Mouse (Mus musculus) ES-E14 (cell line): Measurements from ENCODE around the gene Plekhg2. TPM values are rescaled to one million over a fixed set of nuclear protein-coding genes. Genes with fewer than 3 reads are reported as not detected.

Experiments used
- DNase-seq: peaks from one replicate; pipeline ENCODE4 v3.0.0-alpha.2; 2013; ENCODE audit warnings: low read depth, low spot score
- H3K27ac ChIP-seq: 2 replicates; pipeline ENCODE4 v1.5.1; 2012; ENCODE audit warnings: low read depth, mild to moderate bottlenecking, low read length, moderate library complexity, mixed read lengths; ENCODE audit not compliant: poor library complexity, insufficient read depth, severe bottlenecking
- H3K36me3 ChIP-seq: 2 replicates; pipeline ENCODE4 v1.6.1; 2012; ENCODE audit warnings: mild to moderate bottlenecking, low read length, moderate library complexity, mixed read lengths; ENCODE audit not compliant: control insufficient read depth, poor library complexity, insufficient read depth, severe bottlenecking
- H3K4me1 ChIP-seq, 2 experiments: fragments of 150-350 bp in 1 of 2; sonication (generic) in 1 of 2; 2 replicates each; pipeline ENCODE4 v1.6.1; 2012; ENCODE audit warnings: low read length in 2 of 2, mild to moderate bottlenecking in 1 of 2, mixed read lengths in 1 of 2; ENCODE audit not compliant: control insufficient read depth in 2 of 2, insufficient read depth in 2 of 2, poor library complexity in 1 of 2
- H3K4me3 ChIP-seq, 2 experiments: fragments of 150-350 bp in 1 of 2; sonication (generic) in 1 of 2; 2 replicates each; pipeline ENCODE4 v1.5.1; 2012; ENCODE audit warnings: low read length in 2 of 2, low read depth in 1 of 2, mild to moderate bottlenecking in 1 of 2, mixed read lengths in 1 of 2; ENCODE audit not compliant: insufficient read depth in 1 of 2, poor library complexity in 1 of 2, severe bottlenecking in 1 of 2
- H3K9ac ChIP-seq: 2 replicates; pipeline ENCODE4 v1.6.1; 2012; ENCODE audit warnings: low read depth, mild to moderate bottlenecking, low read length, mixed read lengths; ENCODE audit not compliant: poor library complexity, insufficient read depth, severe bottlenecking
- H3K9me3 ChIP-seq: fragments of 150-350 bp; sonication (generic); 2 replicates; pipeline ENCODE4 v1.6.1; 2012; ENCODE audit warnings: low read depth, mild to moderate bottlenecking, low read length; ENCODE audit not compliant: control insufficient read depth, insufficient read depth
- CHD2 ChIP-seq: IDR thresholded peaks from 2 replicates; pipeline ENCODE4 v1.6.1; 2014; ENCODE audit warnings: mild to moderate bottlenecking, low read depth, low read length, inconsistent platforms
- HCFC1 ChIP-seq: IDR thresholded peaks from 2 replicates; pipeline ENCODE4 v1.6.1; 2012; ENCODE audit warnings: low read length, inconsistent platforms, borderline replicate concordance; ENCODE audit not compliant: insufficient read depth
- MAFK ChIP-seq: IDR thresholded peaks from 2 replicates; pipeline ENCODE4 v1.6.1; 2014; ENCODE audit warnings: mild to moderate bottlenecking, low read depth, low read length, inconsistent platforms; ENCODE audit not compliant: insufficient read depth
- ZC3H11A ChIP-seq: IDR thresholded peaks from 2 replicates; pipeline ENCODE4 v1.6.1; 2012; ENCODE audit warnings: low read depth, mild to moderate bottlenecking, inconsistent platforms, low read length, borderline replicate concordance
- ZNF384 ChIP-seq: IDR thresholded peaks from 2 replicates; pipeline ENCODE4 v1.6.1; 2012; ENCODE audit warnings: low read depth, low read length, inconsistent platforms
- in situ Hi-C, 2 experiments: fragments of 600-800 bp; cut with MboI; formaldehyde crosslinking; loops; one replicate each; pipeline ENCODE4 v1.15.1; 2025; ENCODE audit warnings: low sequenced_read_pairs in 2 of 2, inconsistent platforms in 1 of 2; ENCODE audit not compliant: unreplicated experiment in 2 of 2
- total RNA-seq: library from RNA; depleted of rRNA; stranded (reverse); fragments of 300-350 nt; gene quantifications from 2 replicates; pipeline ENCODE4 v1.2.3, GENCODE M21; 2012; rRNA removed

The Plekhg2 gene
- total RNA-seq, 1 experiment: 15.0 TPM

DNA sequence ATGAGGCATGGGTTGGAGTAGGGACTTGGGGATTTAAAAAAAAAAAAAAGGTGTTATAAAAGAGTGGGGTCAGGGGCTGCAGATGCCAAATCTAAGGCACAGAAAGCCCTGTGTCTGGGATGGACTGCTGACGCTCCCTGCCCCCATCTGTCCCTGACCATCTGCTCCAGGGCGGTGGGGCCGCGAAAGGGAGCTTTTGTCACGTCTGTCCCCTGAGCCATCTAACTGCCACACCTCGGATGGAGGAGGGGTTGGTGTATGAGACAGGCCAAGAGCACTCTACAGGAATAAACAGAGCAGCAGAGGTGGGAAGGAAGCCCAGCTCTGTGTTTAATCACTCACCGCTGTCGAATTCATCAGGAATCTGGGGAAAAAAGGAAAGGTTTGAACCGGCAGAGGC, 62.7 kb downstream of the Plekhg2 start:
- Histone ChIP-seq H3K4me1 (peaks cover 2 to 4% of the 10 kb centered on the region in 2 experiments), H3K9ac (no peak overlapping the region; the same call in 1 of the 2 replicates), H3K4me3 (no peak overlapping the region), H3K27ac (no peak overlapping the region), H3K9me3 (no peaks in the 10 kb centered on the region), H3K36me3 (peaks cover 48% of the 10 kb centered on the region)
- no peak for DNase-seq
- TF ChIP-seq CHD2: no peak
- no peak for TF ChIP-seq HCFC1
- TF ChIP-seq ZC3H11A: no peak
- TF ChIP-seq ZNF384: no peak
- no peak for TF ChIP-seq MAFK
- in situ Hi-C loops: no loop called here

Other genes with a start within 250 kb of the Plekhg2 start
- 0.85 and 1.4 TPM in 2 replicates for gene 9530053A07Rik, start 243.1 kb downstream of the Plekhg2 start, total RNA-seq
- gene Fbl, start 202.9 kb downstream of the Plekhg2 start, total RNA-seq: 150 and 189 TPM in 2 replicates
- 3.9 and 6.3 TPM in 2 replicates for gene Dyrk1b, start 193.1 kb downstream of the Plekhg2 start, total RNA-seq
- 15.3 and 18.5 TPM in 2 replicates for gene Eid2, start 104.7 kb downstream of the Plekhg2 start, total RNA-seq
- gene Eid2b, start 94.9 kb downstream of the Plekhg2 start, total RNA-seq: 4.3 and 4.6 TPM in 2 replicates
- 0.16 and 0.58 TPM in 2 replicates for gene Selenov, start 81.4 kb downstream of the Plekhg2 start, total RNA-seq
- 4.1 and 17.4 TPM in 2 replicates for gene Dll3, start 70.4 kb downstream of the Plekhg2 start, total RNA-seq
- gene Timm50, start 60.5 kb downstream of the Plekhg2 start, total RNA-seq: 124 and 159 TPM in 2 replicates
- 83.7 and 87.8 TPM in 2 replicates for gene Supt5, start 33.9 kb downstream of the Plekhg2 start, total RNA-seq
- gene Rps16, start 21.9 kb downstream of the Plekhg2 start, total RNA-seq: 1,678 and 1,740 TPM in 2 replicates
- 3.9 and 5.0 TPM in 2 replicates for gene Zfp36, start 7.7 kb upstream of the Plekhg2 start, total RNA-seq
- 34.8 and 50.8 TPM in 2 replicates for gene Med29, start 20.1 kb upstream of the Plekhg2 start, total RNA-seq
- gene Paf1, start 20.4 kb upstream of the Plekhg2 start, total RNA-seq: 74.5 and 83.9 TPM in 2 replicates
- 12.7 and 17.2 TPM in 2 replicates for gene Gmfg, start 64.8 kb upstream of the Plekhg2 start, total RNA-seq
- 17.1 and 32.6 TPM in 2 replicates for gene Lrfn1, start 79.4 kb upstream of the Plekhg2 start, total RNA-seq
- not detected in 2 replicates for gene Ifnl2, start 137.9 kb upstream of the Plekhg2 start, total RNA-seq
- gene Ifnl3, start 150.2 kb upstream of the Plekhg2 start, total RNA-seq: not detected in 2 replicates
- gene Sycn, start 168.3 kb upstream of the Plekhg2 start, total RNA-seq: not detected in 2 replicates
- gene Nccrp1, start 174.7 kb upstream of the Plekhg2 start, total RNA-seq: 0.18 and 0.32 TPM in 2 replicates
- gene Samd4b, start 225.5 kb upstream of the Plekhg2 start, total RNA-seq: 26.9 and 30.3 TPM in 2 replicates
- 31.9 and 32.2 TPM in 2 replicates for gene Pak4, start 225.6 kb upstream of the Plekhg2 start, total RNA-seq